Mouse (Mus musculus) ovary, adult 18-20 months (tissue): ENCODE data around the gene Tbrg1.

ENCODE experiments used
- DNase-seq: peaks from one replicate; pipeline ENCODE4 v3.0.0; 2022; ENCODE audit warnings: low spot score, mixed read lengths

The Tbrg1 gene

GRCm38 (mm10) chr9:37656931-37657481, at the start of gene Tbrg1:
Tbrg1 (minus strand) TSS chr9:37657312.
- DNase-seq = peak; percentile 74

- DNase-seq = no peak
These were observed 33.0 kb upstream of the Tbrg1 start for GRCm38 (mm10) chr9:37689970-37690686.

- DNase-seq = no peak
These were observed 30.8 kb upstream of the Tbrg1 start for GRCm38 (mm10) chr9:37687941-37688303.

GRCm38 (mm10) chr9:37687288-37687940, 30.3 kb upstream of the Tbrg1 start:
- no peak for DNase-seq

- DNase-seq = no peak
These were observed 24.0 kb upstream of the Tbrg1 start for GRCm38 (mm10) chr9:37681123-37681522.

- no peak for DNase-seq
These were observed 18.2 kb upstream of the Tbrg1 start for GRCm38 (mm10) chr9:37675287-37675686.

- DNase-seq = no peak
These were observed 13.1 kb upstream of the Tbrg1 start for GRCm38 (mm10) chr9:37670261-37670660.

GRCm38 (mm10) chr9:37669678-37670077, 12.6 kb upstream of the Tbrg1 start:
- DNase-seq = no peak

GRCm38 (mm10) chr9:37669115-37669514, 12.0 kb upstream of the Tbrg1 start, which contains the start of gene Panx3:
Panx3 (minus strand) TSS chr9:37669235.
- DNase-seq = no peak

GRCm38 (mm10) chr9:37666045-37666444, 8.9 kb upstream of the Tbrg1 start:
- DNase-seq = no peak

- DNase-seq = no peak
These were observed 7.5 kb upstream of the Tbrg1 start for GRCm38 (mm10) chr9:37664604-37665003.

- DNase-seq = no peak
These were observed 6.1 kb upstream of the Tbrg1 start for GRCm38 (mm10) chr9:37663210-37663609.

- no peak for DNase-seq
These were observed 2.3 kb upstream of the Tbrg1 start for GRCm38 (mm10) chr9:37659413-37659812.

GRCm38 (mm10) chr9:37656439-37656881, 652 bp downstream of the Tbrg1 start:
- DNase-seq = no peak

GRCm38 (mm10) chr9:37655961-37656360, 1.2 kb downstream of the Tbrg1 start:
- DNase-seq = no peak

GRCm38 (mm10) chr9:37653836-37654235, 3.3 kb downstream of the Tbrg1 start:
- no peak for DNase-seq

- no peak for DNase-seq
These were observed 6.5 kb downstream of the Tbrg1 start for GRCm38 (mm10) chr9:37650639-37651038.

GRCm38 (mm10) chr9:37646246-37646645, 10.9 kb downstream of the Tbrg1 start:
- DNase-seq = no peak

GRCm38 (mm10) chr9:37638721-37639120, 18.4 kb downstream of the Tbrg1 start:
- no peak for DNase-seq

- no peak for DNase-seq
These were observed 20.1 kb downstream of the Tbrg1 start for GRCm38 (mm10) chr9:37636800-37637542.

GRCm38 (mm10) chr9:37636335-37636734, 20.8 kb downstream of the Tbrg1 start:
- DNase-seq = peak; percentile 10

GRCm38 (mm10) chr9:37634269-37634668, 22.8 kb downstream of the Tbrg1 start:
- no peak for DNase-seq

GRCm38 (mm10) chr9:37632305-37632704, 24.8 kb downstream of the Tbrg1 start:
- DNase-seq = no peak
